Mouse (Mus musculus): ENCODE results near the gene Dgkg.

DNA sequence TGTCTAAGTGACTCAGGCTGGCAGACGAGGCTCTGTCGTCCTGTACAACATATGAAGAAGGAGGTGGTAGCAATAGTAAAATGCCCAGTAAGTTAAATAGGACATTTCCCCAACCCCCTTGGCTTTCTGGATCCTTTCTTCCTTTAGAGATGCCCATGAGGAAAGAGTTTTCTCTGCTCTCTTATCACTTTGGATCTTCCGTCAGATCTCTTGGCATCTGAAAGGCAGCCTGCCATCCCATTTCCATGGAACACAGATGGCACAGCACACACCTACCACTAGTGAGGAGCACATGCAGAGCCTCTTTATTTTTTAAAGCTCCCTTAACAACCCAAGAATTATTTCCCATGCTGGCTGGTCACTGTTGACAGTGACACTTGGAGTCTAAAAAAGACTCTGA, 194.8 kb downstream of the Dgkg start:
- TF ChIP-seq CTCF (IDR thresholded peaks at IDR 0.05; ENCODE audit: low read depth) = no peak
- no peak for TF ChIP-seq EP300 (IDR thresholded peaks at IDR 0.05; ENCODE audit: low read depth)
